8 mouse cellular contexts compared by ENCODE assay signal in the genomic region with DNA sequence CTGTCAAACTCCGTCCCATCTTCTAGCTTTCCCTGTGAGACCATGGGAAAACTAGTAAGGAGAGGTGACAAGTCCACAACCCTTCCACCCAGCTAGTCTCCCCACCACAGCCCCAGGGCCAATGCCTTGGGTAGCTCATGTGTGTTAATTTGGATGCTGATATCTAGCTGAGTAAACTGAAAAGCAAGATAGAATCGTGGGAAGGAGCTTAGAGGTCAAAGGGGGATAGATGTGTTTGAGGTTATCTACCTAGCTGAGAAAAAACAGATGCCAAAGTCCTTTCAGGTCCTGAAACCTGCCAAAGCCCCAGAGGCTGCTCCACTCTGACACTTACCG. TPM values are rescaled to one million over a fixed set of nuclear protein-coding genes. Genes with fewer than 3 reads are reported as not detected.
DNase-seq lines count a peak whose midpoint lies in the region; ATAC-seq and TF ChIP-seq lines count a peak whose summit lies in the region.

No protein-coding gene starts in this region.

- H3K79me2 ChIP-seq in macrophage (ENCODE audit: inconsistent target) = peaks cover 46% of the 10 kb centered on the region

- peak overlapping the region; percentile 94 for H3K4me2 ChIP-seq in heart, embryonic 11.5 days
- H3K4me2 ChIP-seq in hindbrain, embryonic 11.5 days (replicated peaks; ENCODE audit: low read depth, low read length) = peak overlapping the region; percentile 79

- H3K36me3 ChIP-seq in heart, embryonic 11.5 days (ENCODE audit: control insufficient read depth, insufficient read depth, low read length) = peaks cover 17% of the 10 kb centered on the region
- H3K36me3 ChIP-seq in ES-E14 (ENCODE audit: control insufficient read depth, insufficient read depth, low read length, poor library complexity, severe bottlenecking) = peaks cover 32% of the 10 kb centered on the region
- H3K36me3 ChIP-seq in hindbrain, embryonic 11.5 days (ENCODE audit: control insufficient read depth, insufficient read depth, low read length) = peaks cover 7% of the 10 kb centered on the region; the same call in 1 of the 2 replicates
- H3K36me3 ChIP-seq in macrophage (ENCODE audit: inconsistent target) = 0 out of 2 replicates have a peak, but pooled peaks cover 6% of the 10 kb centered on the region

- peaks cover 44% of the 10 kb centered on the region for H3K4me1 ChIP-seq in heart, embryonic 11.5 days (ENCODE audit: control insufficient read depth, insufficient read depth, low read length)
- H3K4me1 ChIP-seq in ES-E14 (ENCODE audit: control insufficient read depth in 2 of 2, insufficient read depth in 2 of 2, low read length in 2 of 2, poor library complexity in 1 of 2) = peaks cover 5 to 16% of the 10 kb centered on the region in 2 experiments
- peaks cover 11% of the 10 kb centered on the region for H3K4me1 ChIP-seq in hindbrain, embryonic 11.5 days (replicated peaks; ENCODE audit: control insufficient read depth, insufficient read depth, low read length)

- ATAC-seq in heart, embryonic 11.5 days (replicated peaks; ENCODE audit: insufficient number of reproducible peaks, low FRiP score, low TSS enrichment) = no peak
- no peak for ATAC-seq in hindbrain, embryonic 11.5 days (ENCODE audit: low FRiP score)

- H3K9ac ChIP-seq in heart, embryonic 11.5 days (ENCODE audit: low read depth, low read length) = peak overlapping the region; percentile 74
- H3K9ac ChIP-seq in ES-E14 (ENCODE audit: insufficient read depth, low read depth, low read length, poor library complexity, severe bottlenecking) = no peak overlapping the region; the same call in 1 of the 2 replicates
- no peak overlapping the region; the same call in 1 of the 2 replicates for H3K9ac ChIP-seq in hindbrain, embryonic 11.5 days (ENCODE audit: low read depth, low read length)

- no peaks in the 10 kb centered on the region for H3K9me3 ChIP-seq in heart, embryonic 11.5 days (replicated peaks; ENCODE audit: control insufficient read depth, low read length)
- no peaks in the 10 kb centered on the region for H3K9me3 ChIP-seq in ES-E14 (ENCODE audit: control insufficient read depth, insufficient read depth, low read depth, low read length)
- no peaks in the 10 kb centered on the region for H3K9me3 ChIP-seq in hindbrain, embryonic 11.5 days (ENCODE audit: control insufficient read depth, low read length)

- DNase-seq in heart, postnatal 4 days = no peak
- DNase-seq in ES-E14 (ENCODE audit: low read depth, low spot score) = no peak
- DNase-seq in hindbrain, embryonic 11.5 days (ENCODE audit: low spot score) = no peak
- DNase-seq in ovary, postnatal 36 days (ENCODE audit: low spot score) = no peak
- no peak for DNase-seq in kidney, postnatal 14 days
- DNase-seq in adrenal gland, postnatal 36 days = no peak

- 28% methylated on average over 3 of the region's 3 CpGs for WGBS in heart, embryonic 11.5 days (ENCODE audit: insufficient replicate concordance)
- 57% methylated on average over 3 of the region's 3 CpGs for WGBS in hindbrain, embryonic 11.5 days
- 69% methylated on average over 3 of the region's 3 CpGs for WGBS in macrophage (ENCODE audit: missing documents)

- no peaks in the 10 kb centered on the region for H3K27me3 ChIP-seq in heart, embryonic 11.5 days (ENCODE audit: control insufficient read depth, insufficient read depth, low read length)
- no peaks in the 10 kb centered on the region for H3K27me3 ChIP-seq in hindbrain, embryonic 11.5 days (ENCODE audit: control insufficient read depth, insufficient read depth, low read length)

- in situ Hi-C loops in ES-E14 (cut with MboI; ENCODE audit: low sequenced_read_pairs in 2 of 2, unreplicated experiment in 2 of 2) = no loop called here

- peak overlapping the region; percentile 74 for H3K4me3 ChIP-seq in heart, embryonic 11.5 days (ENCODE audit: low read depth, low read length)
- H3K4me3 ChIP-seq in ES-E14 (ENCODE audit: insufficient read depth in 1 of 2, low read depth in 1 of 2, low read length in 2 of 2, poor library complexity in 1 of 2, severe bottlenecking in 1 of 2) (peak overlapping the region; percentile 80 to 93; a peak in 2 of 4 replicates), macrophage (ENCODE audit: inconsistent target) (peak overlapping the region; percentile 60; the same call in 1 of the 2 replicates)
- H3K4me3 ChIP-seq in hindbrain, embryonic 11.5 days (ENCODE audit: low read depth, low read length) = peak overlapping the region; percentile 63

- peak overlapping the region; percentile 65; the same call in 1 of the 2 replicates for H3K27ac ChIP-seq in heart, embryonic 11.5 days (ENCODE audit: low read depth, low read length)
- H3K27ac ChIP-seq in ES-E14 (ENCODE audit: insufficient read depth, low read depth, low read length, poor library complexity, severe bottlenecking) (no peak overlapping the region), macrophage (peak overlapping the region; percentile 70)
- peak overlapping the region; percentile 93; the same call in 1 of the 2 replicates for H3K27ac ChIP-seq in hindbrain, embryonic 11.5 days (ENCODE audit: low read depth, low read length)

TF ChIP-seq in ES-E14, 5 proteins besides CTCF, POLR2A, EP300 and RAD21:
- TF ChIP-seq HCFC1 (IDR thresholded peaks at IDR 0.05; ENCODE audit: borderline replicate concordance, insufficient read depth, low read length) = no peak

RNA-seq across cellular contexts. Expression of gene Fkbp2, which starts 1.7 kb away (rescaled TPM):
- polyA plus RNA-seq in heart, embryonic 11.5 days (2014; fragmentation: Nextera tagmentation; extraction: Ambion mirVana) = 84.5 and 88.4 TPM in 2 replicates
- 10 to 100 TPM; 23.5 to 26.6 TPM for total RNA-seq in heart, postnatal 4 days (2021)
- 51.0 and 64.0 TPM in 2 replicates for total RNA-seq in ES-E14 (2012; rRNA removed)
- polyA plus RNA-seq in hindbrain, embryonic 11.5 days (2014; fragmentation: Nextera tagmentation; extraction: Ambion mirVana) = 73.7 and 79.3 TPM in 2 replicates
- 10 to 100 TPM; 13.2 to 62.3 (median 33.3) TPM for total RNA-seq in macrophage (2018; cell fraction: chromatin; rRNA removed)
- 100 to 1,000 TPM in 19 of 26 experiments, 10 to 100 TPM in 7; 83.0 to 136 (median 111) TPM for total RNA-seq in macrophage (2018; cell fraction: cytosol; rRNA removed)
- total RNA-seq in macrophage (2018; cell fraction: nucleus; rRNA removed) = 100 to 1,000 TPM in 3 of 26 experiments, 10 to 100 TPM in 23; 35.1 to 113 (median 84.1) TPM
- polyA plus RNA-seq in macrophage (2018) = 146 to 269 TPM (median 153 TPM) in 3 replicates
- total RNA-seq in adrenal gland, postnatal 36 days (2021) = 100 to 1,000 TPM in 1 of 2 experiments, 10 to 100 TPM in 1; 93.3 to 103 TPM

RNA-seq across cellular contexts. Expression of gene Plcb3, which starts 2.3 kb away (rescaled TPM):
- polyA plus RNA-seq in heart, embryonic 11.5 days (2014; fragmentation: Nextera tagmentation; extraction: Ambion mirVana) = 17.2 and 20.1 TPM in 2 replicates
- 10 to 100 TPM; 17.4 to 19.9 TPM for total RNA-seq in heart, postnatal 4 days (2021)
- total RNA-seq in ES-E14 (2012; rRNA removed) = 42.3 and 55.1 TPM in 2 replicates
- polyA plus RNA-seq in hindbrain, embryonic 11.5 days (2014; fragmentation: Nextera tagmentation; extraction: Ambion mirVana) = 14.6 and 14.8 TPM in 2 replicates
- total RNA-seq in macrophage (2018; cell fraction: chromatin; rRNA removed) = 100 to 1,000 TPM in 11 of 26 experiments, 10 to 100 TPM in 15; 62.5 to 333 (median 91.9) TPM
- total RNA-seq in macrophage (2018; cell fraction: cytosol; rRNA removed) = 10 to 100 TPM in 24 of 26 experiments, 1 to 10 TPM in 2; 7.6 to 22.0 (median 14.4) TPM
- 100 to 1,000 TPM in 2 of 26 experiments, 10 to 100 TPM in 24; 23.3 to 148 (median 41.0) TPM for total RNA-seq in macrophage (2018; cell fraction: nucleus; rRNA removed)
- polyA plus RNA-seq in macrophage (2018) = 15.2 to 25.2 TPM (median 24.8 TPM) in 3 replicates
- total RNA-seq in adrenal gland, postnatal 36 days (2021) = 10 to 100 TPM; 41.8 to 44.5 TPM

RNA-seq across cellular contexts. Expression of gene Ppp1r14b, which starts 3.8 kb away (rescaled TPM):
- 162 and 177 TPM in 2 replicates for polyA plus RNA-seq in heart, embryonic 11.5 days (2014; fragmentation: Nextera tagmentation; extraction: Ambion mirVana)
- total RNA-seq in heart, postnatal 4 days (2021) = 100 to 1,000 TPM; 243 to 246 TPM
- total RNA-seq in ES-E14 (2012; rRNA removed) = 365 and 385 TPM in 2 replicates
- polyA plus RNA-seq in hindbrain, embryonic 11.5 days (2014; fragmentation: Nextera tagmentation; extraction: Ambion mirVana) = 180 and 249 TPM in 2 replicates
- total RNA-seq in macrophage (2018; cell fraction: chromatin; rRNA removed) = 10 to 100 TPM in 22 of 26 experiments, 1 to 10 TPM in 4; 5.2 to 52.6 (median 18.4) TPM
- total RNA-seq in macrophage (2018; cell fraction: cytosol; rRNA removed) = 100 to 1,000 TPM in 19 of 26 experiments, 10 to 100 TPM in 7; 70.2 to 154 (median 105) TPM
- 10 to 100 TPM; 22.5 to 80.6 (median 39.4) TPM for total RNA-seq in macrophage (2018; cell fraction: nucleus; rRNA removed)
- polyA plus RNA-seq in macrophage (2018) = 51.9 to 204 TPM (median 81.4 TPM) in 3 replicates
- 100 to 1,000 TPM; 203 TPM for total RNA-seq in adrenal gland, postnatal 36 days (2021)

RNA-seq across cellular contexts. Expression of gene Vegfb, which starts 8.8 kb away (rescaled TPM):
- 76.9 and 79.1 TPM in 2 replicates for polyA plus RNA-seq in heart, embryonic 11.5 days (2014; fragmentation: Nextera tagmentation; extraction: Ambion mirVana)
- 100 to 1,000 TPM; 263 to 265 TPM for total RNA-seq in heart, postnatal 4 days (2021)
- 10.0 and 14.3 TPM in 2 replicates for total RNA-seq in ES-E14 (2012; rRNA removed)
- 21.4 TPM in 2 replicates for polyA plus RNA-seq in hindbrain, embryonic 11.5 days (2014; fragmentation: Nextera tagmentation; extraction: Ambion mirVana)
- total RNA-seq in macrophage (2018; cell fraction: chromatin; rRNA removed) = 10 to 100 TPM in 8 of 26 experiments, 1 to 10 TPM in 18; 1.6 to 28.5 (median 6.5) TPM
- total RNA-seq in macrophage (2018; cell fraction: cytosol; rRNA removed) = 100 to 1,000 TPM in 4 of 26 experiments, 10 to 100 TPM in 22; 33.0 to 110 (median 58.7) TPM
- 10 to 100 TPM in 22 of 26 experiments, 1 to 10 TPM in 4; 8.1 to 47.9 (median 16.1) TPM for total RNA-seq in macrophage (2018; cell fraction: nucleus; rRNA removed)
- 34.5 to 91.1 TPM (median 72.1 TPM) in 3 replicates for polyA plus RNA-seq in macrophage (2018)
- 10 to 100 TPM; 92.0 to 95.7 TPM for total RNA-seq in adrenal gland, postnatal 36 days (2021)

RNA-seq across cellular contexts. Expression of gene Dnajc4, which starts 13.8 kb away (rescaled TPM):
- 26.3 and 28.5 TPM in 2 replicates for polyA plus RNA-seq in heart, embryonic 11.5 days (2014; fragmentation: Nextera tagmentation; extraction: Ambion mirVana)
- 10 to 100 TPM; 48.7 to 49.2 TPM for total RNA-seq in heart, postnatal 4 days (2021)
- 14.0 and 22.0 TPM in 2 replicates for total RNA-seq in ES-E14 (2012; rRNA removed)
- polyA plus RNA-seq in hindbrain, embryonic 11.5 days (2014; fragmentation: Nextera tagmentation; extraction: Ambion mirVana) = 18.8 and 22.5 TPM in 2 replicates
- total RNA-seq in macrophage (2018; cell fraction: chromatin; rRNA removed) = 10 to 100 TPM in 19 of 26 experiments, 1 to 10 TPM in 7; 4.3 to 21.3 (median 12.2) TPM
- 10 to 100 TPM; 15.3 to 25.2 (median 21.4) TPM for total RNA-seq in macrophage (2018; cell fraction: cytosol; rRNA removed)
- 10 to 100 TPM in 17 of 26 experiments, 1 to 10 TPM in 9; 3.9 to 22.8 (median 13.6) TPM for total RNA-seq in macrophage (2018; cell fraction: nucleus; rRNA removed)
- polyA plus RNA-seq in macrophage (2018) = 18.1 to 21.0 TPM (median 19.3 TPM) in 3 replicates
- total RNA-seq in adrenal gland, postnatal 36 days (2021) = 10 to 100 TPM; 38.5 to 46.1 TPM
